Mouse (Mus musculus): ENCODE measurements around the gene Cspg5.

GRCm38 (mm10) chr9:110248861-110249260 is 5.3 kb downstream of the Cspg5 start:
- TF ChIP-seq CTCF (IDR thresholded peaks at IDR 0.05; ENCODE audit: borderline replicate concordance, insufficient read depth, low read depth, low read length) = no peak
- no peak for TF ChIP-seq POLR2A (IDR thresholded peaks at IDR 0.05; ENCODE audit: borderline replicate concordance, insufficient read depth, low read length)
